Mouse (Mus musculus) limb, embryonic 14.5 days (tissue): ENCODE data around the gene Slc9a4. TPM values are rescaled to one million over a fixed set of nuclear protein-coding genes. Genes with fewer than 3 reads are reported as not detected.
"Not testable (repeated sequence)": the region's sequence is repeated elsewhere in the genome, so short reads cannot be mapped to it uniquely, and the experiment has no call there.

ENCODE experiments used
- ATAC-seq: fragments of 200-750 bp; cut with Nextera tagmentation; 2 replicates; pipeline ENCODE4 v1.8.0; 2017; ENCODE audit warnings: low read depth, moderate number of reproducible peaks, moderate TSS enrichment; ENCODE audit not compliant: low FRiP score
- DNase-seq: peaks from one replicate; pipeline ENCODE4 v3.0.0-alpha.2; 2015; ENCODE audit warnings: low spot score
- H3K27ac ChIP-seq: fragments of 300-500 bp; sonication (generic); replicated peaks from 2 replicates; pipeline ENCODE4 v1.5.1; 2014; ENCODE audit warnings: low read depth, mild to moderate bottlenecking, low read length, moderate library complexity, mixed read lengths
- H3K27me3 ChIP-seq: fragments of 300-500 bp; sonication (generic); 2 replicates; pipeline ENCODE4 v1.6.1; 2014; ENCODE audit warnings: low read length, mixed read lengths; ENCODE audit not compliant: control insufficient read depth, insufficient read depth
- H3K36me3 ChIP-seq: fragments of 300-500 bp; sonication (generic); 2 replicates; pipeline ENCODE4 v1.6.1; 2014; ENCODE audit warnings: mild to moderate bottlenecking, low read length, moderate library complexity, mixed read lengths; ENCODE audit not compliant: control insufficient read depth, insufficient read depth
- H3K4me1 ChIP-seq: fragments of 300-500 bp; sonication (generic); 2 replicates; pipeline ENCODE4 v1.6.1; 2014; ENCODE audit warnings: antibody characterized with exemption, low read length, mixed read lengths; ENCODE audit not compliant: control insufficient read depth, insufficient read depth
- H3K4me2 ChIP-seq: fragments of 300-500 bp; sonication (generic); replicated peaks from 2 replicates; pipeline ENCODE4 v1.6.1; 2014; ENCODE audit warnings: low read depth, mild to moderate bottlenecking, low read length, moderate library complexity; ENCODE audit not compliant: severe bottlenecking
- H3K4me3 ChIP-seq: fragments of 300-500 bp; sonication (generic); replicated peaks from 2 replicates; pipeline ENCODE4 v1.5.1; 2014; ENCODE audit warnings: low read length
- H3K9ac ChIP-seq: fragments of 300-500 bp; sonication (generic); 2 replicates; pipeline ENCODE4 v1.6.1; 2014; ENCODE audit warnings: mild to moderate bottlenecking, low read depth, low read length, moderate library complexity; ENCODE audit not compliant: severe bottlenecking
- H3K9me3 ChIP-seq: fragments of 300-500 bp; sonication (generic); 2 replicates; pipeline ENCODE4 v1.6.1; 2016; ENCODE audit warnings: low read length; ENCODE audit not compliant: control insufficient read depth
- POLR2A ChIP-seq: fragments of 200-500 bp; IDR thresholded peaks from 2 replicates; pipeline ENCODE4 v1.8.0; 2012; ENCODE audit warnings: inconsistent platforms, mild to moderate bottlenecking, moderate library complexity, borderline replicate concordance; ENCODE audit not compliant: insufficient read depth, insufficient read length; ENCODE audit errors: extremely low read depth
- WGBS: fragments of 180-500 bp; shearing (Covaris S2); extraction: QIAGEN DNeasy Blood & Tissue Kit; methylation state at CpG from one replicate; pipeline ENCODE4 v1.1.7; 2014; 5-methylcytosine and 5-hydroxymethylcytosine counted together
- polyA plus RNA-seq, 2 experiments: library from polyadenylated mRNA; depleted of rRNA in 1 of 2; stranded (reverse) in 1 of 2; unstranded in 1 of 2; fragments of >200 nt; fragmentation: Nextera tagmentation in 1 of 2; extraction: Ambion mirVana in 1 of 2; gene quantifications; 2 replicates each; pipeline versions ENCODE4 v1.2.1 to v1.2.3; 2012 to 2014

Gene Slc9a4
- polyA plus RNA-seq, 2 experiments, result 0.04 TPM; not detected in 1

GRCm38 (mm10) chr1:40660838-40661237 is 81.0 kb downstream of the Slc9a4 start:
- ATAC-seq (no peak), DNase-seq (no peak)
- no peaks in the 10 kb centered on the region for H3K9me3 ChIP-seq
- no peak overlapping the region for H3K4me3 ChIP-seq
- no peak overlapping the region for H3K4me2 ChIP-seq
- H3K9ac ChIP-seq, result no peak overlapping the region
- H3K4me1 ChIP-seq, result no peaks in the 10 kb centered on the region; the same call in 1 of the 2 replicates
- WGBS, result 88% methylated on average over 6 of the region's 6 CpGs
- no peaks in the 10 kb centered on the region for H3K36me3 ChIP-seq
- no peak for TF ChIP-seq POLR2A
- no peaks in the 10 kb centered on the region for H3K27me3 ChIP-seq
- no peak overlapping the region for H3K27ac ChIP-seq

DNA sequence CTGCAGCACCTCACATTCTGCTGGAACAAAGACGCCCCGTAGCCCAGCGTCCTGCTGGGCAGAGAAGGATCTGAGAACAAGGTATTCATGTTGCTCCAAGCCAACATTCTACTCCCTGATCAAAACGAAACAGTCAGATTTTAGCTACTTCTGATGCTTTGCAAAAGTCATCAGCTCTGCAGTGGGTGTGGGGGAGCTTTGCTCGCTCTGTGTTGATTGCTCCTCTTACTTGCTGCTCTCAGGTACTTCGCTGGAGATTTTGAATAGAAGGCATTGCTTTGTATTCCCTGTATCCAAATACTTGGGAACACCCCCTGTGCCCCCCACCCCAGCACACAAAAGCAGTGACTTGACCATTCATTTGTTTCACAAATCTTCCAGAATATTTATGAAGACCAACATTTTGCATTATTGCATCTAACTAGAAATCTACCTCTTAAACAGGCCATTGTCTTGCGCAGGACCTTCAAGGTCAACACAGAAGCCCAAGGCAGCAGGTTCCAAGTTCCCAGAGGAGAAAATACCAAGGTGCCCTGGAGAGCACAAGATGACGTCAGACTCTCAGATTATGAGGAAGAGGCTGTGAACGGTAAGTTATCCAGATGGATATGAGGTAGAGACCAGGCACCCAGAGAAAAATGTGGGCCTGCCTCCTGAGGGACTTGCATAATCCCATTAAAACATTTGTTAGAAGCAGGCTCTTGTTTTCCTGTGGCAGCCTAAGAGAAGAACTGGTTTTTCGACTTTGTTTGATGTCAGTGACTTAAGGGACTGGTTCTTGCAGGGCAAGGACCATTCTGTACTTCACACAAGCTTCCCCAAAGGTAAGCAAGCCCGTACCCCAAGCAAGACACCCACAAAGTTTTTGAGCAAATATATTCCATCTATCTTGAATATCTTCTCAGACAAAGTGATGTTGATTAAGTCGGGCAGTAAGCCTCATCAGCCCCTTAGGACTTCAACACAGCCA is 85.8 kb downstream of the Slc9a4 start:
- Histone ChIP-seq H3K9ac (no peak overlapping the region), H3K27me3 (no peaks in the 10 kb centered on the region), H3K27ac (no peak overlapping the region), H3K9me3 (no peaks in the 10 kb centered on the region), H3K4me3 (no peak overlapping the region), H3K4me2 (no peak overlapping the region), H3K36me3 (no peaks in the 10 kb centered on the region), H3K4me1 (no peaks in the 10 kb centered on the region)
- 37% methylated on average over 12 of the region's 12 CpGs for WGBS
- ATAC-seq (no peak), DNase-seq (no peak)
- no peak for TF ChIP-seq POLR2A

DNA sequence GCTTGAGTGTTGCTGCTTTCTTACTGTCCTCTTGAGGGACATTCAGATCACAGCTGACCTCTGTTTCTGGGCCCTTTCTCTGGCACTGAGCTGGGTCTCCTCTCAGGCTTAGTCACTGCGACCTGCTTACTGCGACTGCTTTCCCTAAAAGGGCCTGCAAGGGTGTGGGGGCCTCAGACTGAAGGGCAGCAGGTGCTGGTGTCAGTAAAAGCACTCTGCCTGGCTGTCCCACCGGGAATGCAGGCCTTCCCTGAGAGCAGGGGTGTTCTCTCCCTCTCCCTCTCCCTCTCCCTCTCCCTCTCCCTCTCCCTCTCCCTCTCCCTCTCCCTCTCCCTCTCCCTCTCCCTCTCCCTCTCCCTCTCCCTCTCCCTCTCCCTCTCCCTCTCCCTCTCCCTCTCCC is 87.6 kb downstream of the Slc9a4 start:
- not testable (repeated sequence) for H3K4me2 ChIP-seq, H3K9me3 ChIP-seq, H3K9ac ChIP-seq, H3K36me3 ChIP-seq, DNase-seq, H3K27ac ChIP-seq, ATAC-seq, H3K27me3 ChIP-seq, H3K4me3 ChIP-seq, H3K4me1 ChIP-seq
- WGBS, result 26% methylated on average over 3 of the region's 3 CpGs

DNA sequence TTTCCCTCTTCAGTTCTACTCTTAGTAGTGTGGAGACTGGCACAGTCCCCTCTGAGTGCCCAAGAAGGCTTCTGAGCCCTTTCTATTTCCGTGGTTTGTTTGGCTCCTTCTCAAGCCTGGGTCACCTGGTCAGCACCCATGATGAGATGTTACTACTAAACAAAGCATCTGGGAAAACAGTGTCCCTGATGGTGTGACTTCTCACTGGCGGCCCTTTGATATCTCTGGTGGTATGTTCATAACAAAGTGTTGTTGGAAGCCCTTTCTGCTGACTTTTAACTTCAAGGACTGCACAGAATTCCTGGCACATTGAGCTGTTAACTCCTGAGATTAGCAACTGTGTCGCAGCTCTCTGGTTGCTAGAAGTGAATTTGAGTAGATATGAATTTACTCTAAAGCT is 90.1 kb downstream of the Slc9a4 start:
- no peak overlapping the region for H3K27ac ChIP-seq
- H3K36me3 ChIP-seq, result no peaks in the 10 kb centered on the region
- H3K9me3 ChIP-seq, result no peaks in the 10 kb centered on the region
- ATAC-seq, result no peak
- WGBS, result 80% methylated on average over 3 of the region's 3 CpGs
- no peak overlapping the region for H3K4me2 ChIP-seq
- H3K4me1 ChIP-seq, result no peaks in the 10 kb centered on the region
- no peak for DNase-seq
- H3K4me3 ChIP-seq, result no peak overlapping the region
- H3K27me3 ChIP-seq, result no peaks in the 10 kb centered on the region
- no peak for TF ChIP-seq POLR2A
- H3K9ac ChIP-seq, result no peak overlapping the region

DNA sequence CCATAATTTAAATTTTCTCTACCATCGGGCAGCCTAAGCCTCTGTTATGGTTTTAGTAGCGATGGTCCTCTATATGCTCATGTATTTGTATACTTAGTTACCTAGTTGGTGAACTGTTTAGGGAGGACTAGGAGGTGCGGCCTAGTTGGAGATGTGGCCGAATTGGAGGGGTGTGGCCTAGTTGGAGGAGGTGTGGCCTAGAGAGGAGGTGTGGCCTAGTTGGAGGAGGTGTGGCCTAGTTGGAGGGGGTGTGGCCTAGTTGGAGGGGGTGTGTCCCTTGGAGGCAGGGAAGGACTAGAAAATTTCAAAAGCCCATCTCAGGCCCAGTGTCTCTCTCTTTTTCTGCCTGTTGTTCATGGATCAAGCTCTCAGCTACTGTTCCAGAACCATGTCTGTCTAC is 91.6 kb downstream of the Slc9a4 start:
- no peaks in the 10 kb centered on the region for H3K36me3 ChIP-seq
- no peak for TF ChIP-seq POLR2A
- 97% methylated on average over 4 of the region's 4 CpGs for WGBS
- H3K4me1 ChIP-seq, result no peaks in the 10 kb centered on the region
- H3K27ac ChIP-seq, result no peak overlapping the region
- H3K4me2 ChIP-seq, result no peak overlapping the region
- no peaks in the 10 kb centered on the region for H3K9me3 ChIP-seq
- DNase-seq, result no peak
- H3K9ac ChIP-seq, result no peak overlapping the region
- ATAC-seq, result no peak
- H3K27me3 ChIP-seq, result no peaks in the 10 kb centered on the region
- H3K4me3 ChIP-seq, result no peak overlapping the region
